Mouse (Mus musculus): ENCODE data around the gene Slfn3. TPM values are rescaled to one million over a fixed set of nuclear protein-coding genes. Genes with fewer than 3 reads are reported as not detected.

Slfn3 gene
- polyA plus RNA-seq (2017; shearing (Covaris generic)) = 6.9 TPM

DNA sequence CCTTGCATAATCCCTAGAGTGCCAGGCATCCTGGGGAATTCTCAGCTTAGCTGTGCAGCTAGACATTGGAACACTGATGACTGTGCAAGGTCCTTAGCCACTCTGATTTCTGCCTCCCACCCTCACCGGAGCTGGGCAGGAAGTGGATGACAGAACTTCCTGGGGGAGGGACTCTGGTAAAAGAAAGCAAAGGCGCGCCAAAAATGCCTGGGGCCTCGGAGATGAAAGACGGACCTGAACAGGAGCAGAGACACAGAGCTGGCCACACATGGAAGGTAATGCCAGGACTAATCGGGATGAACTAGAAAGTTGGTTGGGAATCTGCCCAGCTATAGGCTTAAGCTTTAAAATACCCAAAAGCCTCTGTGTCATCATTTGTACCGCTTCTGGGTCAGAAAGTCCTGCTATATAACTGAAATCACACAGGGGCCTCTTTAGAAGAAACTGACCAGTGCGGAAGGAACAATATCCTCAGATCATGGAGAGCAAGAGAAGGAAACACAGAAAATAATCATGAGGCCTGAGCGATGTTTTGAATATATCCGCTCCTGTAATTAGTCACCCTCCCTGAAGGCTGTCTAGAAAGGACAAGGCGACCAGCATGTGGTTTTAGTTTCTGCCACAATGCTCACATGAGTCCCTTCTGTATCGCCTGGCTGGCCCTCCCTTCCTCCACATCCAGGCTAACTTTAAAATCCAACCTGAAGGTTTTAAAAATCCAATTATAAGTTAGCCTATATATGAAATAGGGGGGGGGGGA, at the start of gene Slfn3:
TSS of gene Slfn3 (plus strand) at position 197 of the 760 bp plus-strand sequence.

DNA sequence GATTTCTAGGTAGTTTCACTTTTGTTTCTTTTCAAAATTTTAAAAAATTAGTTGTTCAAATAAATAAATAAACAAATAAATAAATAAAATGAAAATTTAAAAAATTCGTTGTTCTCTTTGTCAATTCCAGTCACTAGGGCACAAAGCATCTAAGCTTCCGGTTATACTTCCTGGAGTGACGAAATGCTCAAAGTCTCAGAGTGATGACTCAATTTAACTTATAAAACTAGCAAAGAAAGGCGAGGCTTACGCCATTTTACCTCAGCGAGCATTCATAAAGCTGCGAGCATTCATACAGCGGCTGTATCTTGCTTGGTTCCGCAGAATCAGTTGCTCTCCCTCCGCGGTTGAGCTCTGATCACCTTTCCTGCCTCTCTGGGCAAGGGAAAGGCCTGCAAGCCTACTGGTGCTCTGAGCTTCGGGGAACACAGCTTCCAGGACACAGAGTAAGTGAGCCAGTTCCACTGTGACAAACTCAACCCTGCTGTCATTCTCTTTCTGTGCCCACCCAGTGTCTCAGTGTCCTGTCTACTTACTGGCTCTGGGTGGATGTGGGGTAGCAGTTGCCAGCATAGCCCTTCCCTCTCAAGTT, 16.1 kb upstream of the Slfn3 start, which contains the start of gene Slfn4:
TSS of gene Slfn4 (plus strand) at position 239 of the 592 bp plus-strand sequence.

Other genes starting within 250 kb of the Slfn3 start
- gene Slfn5, start 240.0 kb upstream of the Slfn3 start, polyA plus RNA-seq (2017; shearing (Covaris generic)) = 56.4 TPM
- 16.9 TPM for gene Slfn9, start 199.5 kb upstream of the Slfn3 start, polyA plus RNA-seq (2017; shearing (Covaris generic))
- 149 TPM for gene Slfn8, start 170.5 kb upstream of the Slfn3 start, polyA plus RNA-seq (2017; shearing (Covaris generic))
- 826 TPM for gene Slfn2, start 126.2 kb upstream of the Slfn3 start, polyA plus RNA-seq (2017; shearing (Covaris generic))
- 312 TPM for gene Slfn1, start 74.5 kb upstream of the Slfn3 start, polyA plus RNA-seq (2017; shearing (Covaris generic))
- 0.29 TPM for gene Slfn4, start 16.1 kb upstream of the Slfn3 start, polyA plus RNA-seq (2017; shearing (Covaris generic))
- gene Slfn14, start 95.4 kb downstream of the Slfn3 start, polyA plus RNA-seq (2017; shearing (Covaris generic)) = not detected
- 58.3 TPM for gene Ap2b1, start 107.7 kb downstream of the Slfn3 start, polyA plus RNA-seq (2017; shearing (Covaris generic))
- 19.4 TPM for gene Pex12, start 111.3 kb downstream of the Slfn3 start, polyA plus RNA-seq (2017; shearing (Covaris generic))
- not detected for gene Rasl10b, start 217.8 kb downstream of the Slfn3 start, polyA plus RNA-seq (2017; shearing (Covaris generic))
- gene Gas2l2, start 238.1 kb downstream of the Slfn3 start, polyA plus RNA-seq (2017; shearing (Covaris generic)) = not detected
- 1.5 TPM for gene 1700020L24Rik, start 246.3 kb downstream of the Slfn3 start, polyA plus RNA-seq (2017; shearing (Covaris generic))

Data from CD4-positive, CD25-positive, alpha-beta regulatory T cell, adult 9 weeks (primary cell).